8 mouse cellular contexts compared by ENCODE assay signal in the genomic region with DNA sequence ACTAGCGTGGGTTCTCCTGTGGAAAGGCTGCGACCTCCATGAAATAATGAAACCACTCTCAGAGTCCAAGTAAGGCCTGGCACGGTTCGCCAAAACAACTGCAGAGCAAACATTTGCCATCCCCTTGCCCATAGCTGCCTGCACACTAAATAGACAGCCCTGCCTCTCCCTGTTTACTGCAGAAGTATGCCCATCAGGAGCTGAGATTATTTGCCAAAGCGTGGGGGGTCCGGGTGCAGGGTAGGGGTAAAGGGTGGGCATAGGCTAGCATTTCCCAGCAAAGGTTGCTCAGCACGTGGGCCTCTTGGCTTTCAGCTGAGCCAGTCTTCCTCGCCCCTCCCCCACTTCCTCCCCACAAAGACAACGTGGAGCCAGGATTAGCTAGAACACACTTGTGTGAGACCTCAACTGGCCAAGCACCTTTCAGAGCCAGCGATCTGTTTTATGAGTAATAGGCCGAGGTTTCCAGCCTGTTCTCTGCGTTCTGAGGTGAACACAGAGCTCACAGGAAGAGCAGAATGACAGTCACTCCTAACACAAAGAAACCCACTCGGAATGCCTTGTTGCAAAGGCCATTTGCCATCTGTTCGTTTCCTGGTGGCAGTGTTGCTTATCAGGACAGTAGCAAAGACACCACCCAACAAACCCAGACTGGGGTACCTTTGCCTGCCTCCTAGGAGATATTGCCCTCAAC. TPM values are rescaled to one million over a fixed set of nuclear protein-coding genes. Genes with fewer than 3 reads are reported as not detected.
DNase-seq lines count a peak whose midpoint lies in the region; ATAC-seq lines count a peak whose summit lies in the region.

No protein-coding gene starts in this region.

- no peak overlapping the region for H3K9ac ChIP-seq in hindbrain, embryonic 13.5 days

- WGBS in hindbrain, embryonic 13.5 days = 61% methylated on average over 14 of the region's 14 CpGs

- peak overlapping the region; percentile 52; the same call in 1 of the 2 replicates for H3K27ac ChIP-seq in hindbrain, embryonic 13.5 days

- DNase-seq in ZHBTc4 (ENCODE audit: low read depth, low spot score) = peak; percentile 25
- DNase-seq in cerebellum, adult 9-10 months = peak; percentile 23
- DNase-seq in frontal cortex, postnatal 14 days (ENCODE audit: low spot score in 2 of 2) = peak; percentile 35 to 44
- DNase-seq in layer of hippocampus, postnatal 14 days (ENCODE audit: low spot score in 2 of 2) = peak; percentile 66 to 75
- DNase-seq in lung, postnatal 25 days (ENCODE audit: low spot score) = peak; percentile 85
- DNase-seq in retina, embryonic 14.5 days (ENCODE audit: low spot score) = peak; percentile 48
- peak; percentile 47 for DNase-seq in urinary bladder, adult 2 months (ENCODE audit: low spot score)

- peaks cover 9% of the 10 kb centered on the region for H3K4me1 ChIP-seq in hindbrain, embryonic 13.5 days (replicated peaks)

- no peak overlapping the region for H3K4me2 ChIP-seq in hindbrain, embryonic 13.5 days

- H3K4me3 ChIP-seq in hindbrain, embryonic 13.5 days = no peak overlapping the region

- ATAC-seq in hindbrain, embryonic 13.5 days (ENCODE audit: low FRiP score) = 0 out of 2 replicates have a peak, but pooled peaks have one; percentile 32

- H3K36me3 ChIP-seq in hindbrain, embryonic 13.5 days = no peaks in the 10 kb centered on the region

- H3K9me3 ChIP-seq in hindbrain, embryonic 13.5 days = no peaks in the 10 kb centered on the region

- no peaks in the 10 kb centered on the region for H3K27me3 ChIP-seq in hindbrain, embryonic 13.5 days

RNA-seq across cellular contexts. Expression of gene Cep85l, which starts 55.6 kb away (rescaled TPM):
- 5.7 TPM in 2 replicates for polyA plus RNA-seq in hindbrain, embryonic 13.5 days (2015; fragmentation: Nextera tagmentation; extraction: Ambion mirVana)
- total RNA-seq in layer of hippocampus, postnatal 14 days (2021) = 10 to 100 TPM; 19.5 to 22.2 TPM
- 7.4 and 9.0 TPM in 2 replicates for polyA plus RNA-seq in urinary bladder, adult 2 months (2012; rRNA removed)

Comparison
In these comparisons a context has a peak if more than half of its experiments do, and no peak if none do; other contexts are left out.
1. DNase-seq: peak in every context shown above with its lines; median percentile 85 in lung, postnatal 25 days; 70 in layer of hippocampus, postnatal 14 days; 48 in retina, embryonic 14.5 days; 47 in urinary bladder, adult 2 months; 40 in frontal cortex, postnatal 14 days; 25 in ZHBTc4; 23 in cerebellum, adult 9-10 months.